Mouse (Mus musculus) megakaryocyte-erythroid progenitor cell, adult 5-6 weeks (primary cell): ENCODE measurements around the gene Angpt4. TPM values are rescaled to one million over a fixed set of nuclear protein-coding genes. Genes with fewer than 3 reads are reported as not detected.

Experiments used
- ATAC-seq: replicated peaks from 2 replicates; pipeline ENCODE4 v1.8.0; 2016; ENCODE audit warnings: mild to moderate bottlenecking, inconsistent platforms; ENCODE audit not compliant: severe bottlenecking, poor library complexity, low FRiP score, low TSS enrichment
- total RNA-seq, 2 experiments: library from RNA; stranded (forward) in 1 of 2; stranded (reverse) in 1 of 2; fragments of 200-1000, 215-1000 nt in 1 of 2; fragments of >200 nt in 1 of 2; fragmentation: Nextera tagmentation in 1 of 2; gene quantifications; 2 replicates each; pipeline ENCODE4 v1.2.3; 2014 to 2017

Angpt4 gene
- total RNA-seq, 2 experiments from 2014 or later: not detected

DNA sequence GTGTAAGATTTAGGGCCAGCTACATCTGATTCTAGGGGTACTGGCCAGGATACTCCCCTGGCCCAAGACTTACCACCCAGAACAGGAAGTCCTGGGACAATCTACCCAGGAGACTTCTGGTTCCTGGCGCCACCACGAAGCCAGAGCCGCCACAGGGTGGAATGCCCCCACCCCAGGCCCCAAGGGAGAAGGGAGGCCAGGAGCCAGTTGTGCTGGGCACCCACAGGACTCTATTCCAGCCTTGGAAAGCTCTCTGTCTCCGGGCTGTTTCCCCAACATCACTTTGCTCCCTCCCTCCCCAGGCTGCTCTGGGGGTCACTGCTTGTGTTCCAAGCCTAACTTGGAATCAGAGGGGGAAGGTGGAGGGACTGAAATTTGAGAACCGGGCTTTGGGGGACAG is 512 bp upstream of the Angpt4 start:
- ATAC-seq: no peak

DNA sequence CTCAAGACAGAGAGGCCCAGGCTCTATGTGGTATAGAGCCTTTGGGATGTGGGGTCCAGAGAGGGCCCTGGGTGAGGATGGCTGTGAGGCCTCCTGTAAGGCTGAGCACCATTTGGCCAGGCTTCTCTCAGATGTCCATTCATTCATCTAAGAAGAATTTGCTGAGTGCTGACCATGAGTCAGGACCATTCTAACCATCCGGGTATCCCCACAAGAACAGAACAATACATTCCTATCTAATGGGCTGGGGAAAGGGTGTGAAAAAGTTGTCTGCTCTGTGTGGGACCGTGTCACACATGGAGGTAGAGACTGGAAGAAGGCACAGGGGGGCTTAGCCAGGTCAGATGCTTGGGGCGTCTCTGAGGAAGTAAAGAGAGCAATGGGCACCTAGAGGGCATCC is 741 bp downstream of the Angpt4 start:
- no peak for ATAC-seq

DNA sequence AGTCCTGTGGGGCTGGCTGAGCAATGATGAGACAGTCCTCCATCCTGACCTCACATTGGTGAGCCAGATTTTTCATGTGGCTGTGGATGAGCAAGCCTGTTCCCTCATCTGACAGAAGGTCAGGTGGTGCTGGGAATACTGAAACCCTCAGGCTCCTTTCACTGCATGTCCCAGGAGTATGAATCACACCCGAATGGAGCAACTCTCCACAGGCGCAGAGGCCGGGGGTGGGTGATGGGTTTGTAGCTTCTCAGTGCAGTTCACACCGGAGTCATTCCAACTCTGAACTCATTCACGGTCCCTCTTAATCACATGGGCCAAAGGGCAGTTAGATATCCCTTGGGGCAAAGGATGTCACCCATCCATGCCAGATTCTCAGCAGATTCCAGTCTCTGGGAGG is 3.1 kb downstream of the Angpt4 start:
- no peak for ATAC-seq

DNA sequence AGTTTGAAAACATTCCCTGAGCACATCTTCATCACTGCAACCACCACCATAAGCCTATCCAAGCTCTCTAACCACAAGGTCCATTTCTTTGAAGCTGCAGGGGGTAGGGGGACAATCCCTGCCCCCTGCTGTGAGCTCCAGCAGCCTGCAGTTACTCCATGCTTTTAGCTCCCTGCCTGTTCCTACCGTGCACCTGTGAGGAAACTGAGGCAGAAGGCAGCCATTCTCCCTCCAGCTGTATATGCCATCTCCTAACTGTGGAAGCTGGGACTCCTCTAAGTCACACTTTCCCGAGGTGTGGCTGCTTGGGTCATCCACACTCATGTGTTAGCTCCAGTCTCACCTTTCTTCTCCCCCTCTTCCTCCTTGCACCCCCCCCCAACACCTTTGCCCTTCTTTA is 4.1 kb downstream of the Angpt4 start:
- ATAC-seq: no peak

DNA sequence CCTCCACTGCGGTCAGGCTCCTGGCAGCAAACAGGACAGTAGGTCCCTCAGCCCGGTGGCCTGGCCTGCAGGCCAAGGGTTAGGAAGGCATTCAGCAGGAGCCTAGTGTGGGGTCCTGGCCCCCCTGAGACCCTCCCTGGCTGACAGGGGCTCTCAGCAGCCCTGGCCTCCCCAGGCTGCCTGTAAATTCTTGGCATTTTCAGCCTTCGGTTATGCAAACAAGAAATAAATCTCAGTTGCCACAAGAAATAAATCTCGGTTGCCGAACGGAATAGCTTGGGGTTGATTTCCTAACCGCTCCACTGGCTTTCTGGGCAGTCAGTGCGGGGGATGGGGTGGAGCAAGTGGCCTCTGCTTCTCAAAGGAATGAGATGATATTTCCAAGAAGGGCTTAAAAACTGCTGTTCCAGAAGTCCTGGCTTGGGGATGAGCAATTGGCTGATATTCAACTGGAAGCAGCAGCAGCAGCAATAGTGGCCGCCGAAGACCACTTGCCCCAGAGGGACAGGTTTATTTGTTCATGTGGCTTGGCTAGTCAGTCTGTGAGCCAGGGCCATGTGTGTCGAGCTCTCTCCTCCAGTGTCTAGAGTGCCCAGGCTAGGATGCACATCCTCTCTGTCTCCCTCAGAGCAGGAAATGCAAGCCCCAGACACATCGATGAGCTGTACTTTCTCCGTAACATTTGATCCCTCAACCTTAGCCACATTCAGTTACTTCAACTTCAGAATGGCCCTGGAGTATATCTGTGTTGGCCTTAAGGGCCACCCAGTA is 5.2 kb downstream of the Angpt4 start:
- no peak for ATAC-seq

DNA sequence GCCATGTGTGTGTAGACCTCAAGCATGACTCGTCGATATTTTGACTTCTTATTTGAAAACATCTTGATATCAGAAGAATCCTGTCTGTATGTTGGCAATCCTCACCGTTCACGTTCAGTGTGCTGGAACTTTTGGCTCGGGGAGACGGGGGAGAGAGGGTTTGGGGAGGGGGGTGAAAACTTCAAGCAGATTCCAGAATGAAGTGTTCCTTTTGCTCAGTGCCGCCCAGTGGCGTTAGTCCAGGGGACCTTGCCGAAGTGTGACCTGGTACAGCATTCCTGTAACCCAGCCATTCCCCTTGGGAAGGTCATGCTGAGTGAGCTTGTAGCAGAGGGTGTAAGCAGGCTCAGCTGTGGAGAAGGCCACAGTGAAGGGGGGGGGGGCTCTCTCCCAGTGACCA is 8.1 kb downstream of the Angpt4 start:
- ATAC-seq: no peak

DNA sequence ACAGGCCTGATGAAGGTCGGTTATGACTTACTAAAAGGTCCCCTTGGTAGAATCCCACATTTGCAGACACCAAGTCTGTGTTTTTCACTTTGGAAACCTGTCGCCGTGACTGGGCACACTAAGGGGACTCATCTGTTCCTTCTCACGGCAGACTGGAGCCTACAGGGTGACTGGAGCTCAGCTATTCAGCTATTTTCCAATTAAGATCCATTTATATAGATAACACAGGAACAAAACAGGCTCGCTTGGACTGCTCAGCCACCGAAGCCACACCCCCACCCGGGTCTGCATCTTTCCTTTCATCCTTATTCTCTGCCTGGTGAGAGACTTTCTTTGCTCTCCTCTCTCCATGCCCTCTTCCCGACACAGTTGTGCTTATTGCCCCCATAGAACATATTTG is 10.1 kb downstream of the Angpt4 start:
- no peak for ATAC-seq

DNA sequence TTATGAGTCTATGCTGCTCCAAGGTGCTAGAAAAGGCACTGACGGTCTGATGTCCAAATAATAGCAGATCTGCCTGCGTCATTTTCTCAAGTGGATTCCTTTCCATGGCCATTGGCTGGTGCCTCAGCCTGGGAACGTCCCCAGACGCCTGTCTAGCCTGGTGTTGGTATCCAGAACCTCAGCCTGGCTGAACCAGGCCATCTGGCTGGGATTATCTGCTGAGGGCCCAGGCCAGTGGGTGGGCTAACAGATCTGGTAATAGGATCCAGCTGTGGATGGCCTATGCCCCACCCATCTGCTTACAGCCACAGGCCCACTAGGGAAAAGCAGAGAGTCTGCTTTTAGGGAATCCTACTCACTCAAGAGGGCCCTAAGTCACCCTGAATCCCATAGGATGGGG is 10.6 kb downstream of the Angpt4 start:
- ATAC-seq: no peak

DNA sequence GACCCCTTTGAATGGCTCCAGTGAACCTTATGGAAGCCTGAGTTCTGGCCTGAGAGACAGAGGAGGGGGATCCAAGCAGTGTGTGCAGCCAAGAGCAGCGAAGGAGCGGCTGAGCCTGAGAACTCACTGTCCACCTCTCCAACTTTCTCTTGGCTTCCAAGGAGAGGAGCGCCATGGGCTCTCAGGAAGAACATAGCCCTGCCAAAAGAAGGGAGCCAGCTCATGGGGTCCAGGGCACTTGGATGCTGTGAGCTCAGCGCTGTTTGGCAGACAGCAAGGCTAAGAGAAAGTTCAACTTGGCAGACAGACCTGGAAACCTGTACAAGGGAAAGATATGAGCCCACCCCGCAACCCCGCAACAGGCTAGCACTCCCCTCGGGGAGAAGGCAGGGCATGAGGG is 13.3 kb downstream of the Angpt4 start:
- ATAC-seq: no peak

DNA sequence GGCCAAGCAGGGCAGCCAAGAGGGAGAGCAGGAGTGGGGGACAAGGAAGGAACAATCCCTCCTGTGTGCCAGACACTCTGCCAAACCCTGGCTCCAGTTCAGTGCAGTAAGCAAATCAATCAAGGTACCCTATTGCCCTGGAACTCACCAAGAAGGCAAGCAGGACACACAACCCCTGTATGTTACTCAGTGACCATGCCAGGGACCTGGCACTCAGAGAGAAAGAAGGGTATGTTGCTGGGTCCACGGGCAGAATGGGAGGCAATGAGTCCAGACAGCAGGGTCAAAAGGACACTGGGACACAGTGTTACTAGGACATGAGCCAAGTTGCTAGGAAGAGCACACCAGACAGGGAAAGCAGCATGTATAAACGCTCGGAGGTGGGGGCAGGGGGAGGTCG is 14.7 kb downstream of the Angpt4 start:
- no peak for ATAC-seq

DNA sequence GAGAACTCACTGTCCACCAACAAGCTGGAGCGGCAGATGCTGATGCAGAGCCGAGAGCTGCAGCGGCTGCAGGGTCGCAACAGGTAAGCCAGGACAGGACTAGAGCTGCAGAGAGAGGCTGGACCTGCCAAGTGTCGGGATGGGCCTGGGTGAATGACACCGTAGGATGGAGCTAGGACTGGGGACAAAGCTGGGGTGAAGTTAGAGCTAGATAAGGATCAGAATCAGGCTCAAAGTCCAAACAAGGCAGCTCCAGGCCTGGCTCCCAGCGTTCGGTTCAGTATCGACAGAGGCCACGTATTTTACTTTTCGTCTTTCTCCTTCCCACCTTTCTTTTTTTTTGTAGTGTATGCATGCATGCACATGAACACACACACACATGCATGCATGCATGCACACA is 16.1 kb downstream of the Angpt4 start:
- ATAC-seq: no peak

DNA sequence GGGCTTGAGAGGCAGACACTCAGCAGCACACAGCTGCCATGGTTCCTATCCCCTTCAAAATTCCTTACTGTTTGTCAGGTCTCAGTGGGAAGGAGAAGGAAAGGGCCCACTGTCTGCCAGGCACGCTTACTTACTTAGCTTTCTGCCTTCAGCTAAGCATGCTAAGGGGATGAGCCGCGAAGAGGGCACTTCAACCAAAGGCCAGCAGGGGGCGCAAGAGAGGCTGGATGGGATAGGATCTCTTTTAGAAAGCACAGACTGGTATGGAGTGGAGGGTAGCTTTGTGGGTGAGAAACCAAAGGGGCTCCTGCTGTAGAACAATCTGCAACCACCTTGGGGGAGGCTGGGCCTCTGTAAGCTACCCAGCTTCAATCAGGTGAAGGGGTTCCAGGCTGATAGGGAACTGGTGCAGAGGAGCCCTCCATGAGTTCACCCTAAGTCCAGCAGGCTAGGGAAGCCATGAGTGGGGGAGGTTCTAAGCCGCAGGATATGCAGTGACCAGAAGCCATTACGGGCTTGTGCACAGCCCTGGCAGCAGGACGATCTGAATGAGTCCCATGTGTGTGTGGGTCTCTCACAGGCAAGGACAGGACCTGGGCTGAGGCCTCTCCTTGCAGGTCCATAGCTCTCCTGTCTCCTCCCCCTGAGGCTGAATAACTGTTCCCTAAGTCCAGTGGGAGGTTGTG is 19.5 kb downstream of the Angpt4 start:
- ATAC-seq: peak; percentile 84

DNA sequence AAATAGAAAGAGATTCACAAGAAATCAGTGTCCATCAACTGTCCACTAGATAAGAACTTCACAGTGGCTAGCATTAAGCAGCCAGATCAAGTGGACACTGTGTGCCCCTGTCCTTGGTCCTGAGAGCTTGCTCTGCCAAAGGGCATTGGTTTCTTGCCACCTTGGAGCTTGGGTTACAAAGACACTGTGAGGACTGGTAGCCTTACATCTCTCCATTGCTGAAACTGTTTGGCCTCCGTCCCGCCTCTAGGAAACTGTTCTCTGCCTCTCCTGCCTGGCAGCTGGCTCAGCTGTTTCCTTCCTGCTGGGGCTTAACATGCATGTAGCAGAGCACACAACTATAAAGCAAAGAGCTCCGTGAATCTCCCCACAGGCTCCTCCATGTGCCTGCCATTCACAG is 26.9 kb downstream of the Angpt4 start:
- ATAC-seq: no peak

DNA sequence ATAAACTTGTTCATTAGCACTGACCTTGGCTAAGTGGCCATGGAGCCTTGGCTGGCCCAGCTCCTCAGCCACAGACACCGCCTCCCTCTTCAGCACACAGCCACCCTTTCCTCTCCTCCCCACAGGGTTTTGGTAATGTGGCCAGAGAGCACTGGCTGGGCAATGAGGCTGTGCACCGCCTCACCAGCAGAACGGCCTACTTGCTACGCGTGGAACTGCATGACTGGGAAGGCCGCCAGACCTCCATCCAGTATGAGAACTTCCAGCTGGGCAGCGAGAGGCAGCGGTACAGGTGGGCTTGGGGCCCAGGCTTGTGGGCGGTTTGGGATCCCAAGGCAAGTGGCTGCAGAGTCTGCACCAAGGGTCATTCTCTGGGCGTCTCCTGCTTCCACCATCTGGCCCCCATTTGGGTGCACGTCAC is 27.8 kb downstream of the Angpt4 start:
- ATAC-seq: no peak

DNA sequence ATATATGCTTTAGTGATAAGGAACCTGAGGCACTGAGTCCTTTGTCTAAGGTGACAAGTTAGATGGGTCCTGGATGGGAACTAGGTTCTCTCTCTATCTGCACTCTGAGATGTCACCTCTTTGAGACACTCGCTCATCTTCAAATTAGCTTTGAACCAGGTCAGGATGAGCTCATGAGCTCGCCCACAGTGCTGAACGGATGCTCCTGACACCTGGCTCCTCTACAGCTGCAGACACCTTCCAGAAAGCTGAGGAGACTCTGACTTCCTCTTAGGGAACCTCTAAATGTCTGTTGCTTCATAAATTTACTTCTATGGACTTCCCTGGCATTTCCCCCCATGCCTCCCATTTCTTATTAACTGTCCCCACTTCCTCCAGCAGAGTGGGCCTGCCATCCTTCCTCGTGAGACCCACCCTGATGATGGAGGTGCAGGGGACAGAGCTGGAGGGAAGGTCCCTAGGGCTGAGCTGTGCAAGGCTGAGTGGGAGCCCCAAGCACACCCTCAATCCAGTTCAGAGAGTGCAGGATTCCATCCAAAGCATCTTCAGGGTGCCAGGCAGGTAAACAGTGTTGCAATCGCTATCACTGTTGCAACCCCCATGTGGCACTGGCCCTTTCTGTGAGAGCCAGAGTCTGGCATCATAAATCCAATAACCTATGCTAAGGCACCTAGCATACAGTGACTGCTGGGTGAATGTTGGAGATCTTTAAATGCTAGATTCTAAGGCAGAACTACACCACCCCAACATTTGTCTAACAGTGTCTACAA is 28.8 kb downstream of the Angpt4 start:
- no peak for ATAC-seq

DNA sequence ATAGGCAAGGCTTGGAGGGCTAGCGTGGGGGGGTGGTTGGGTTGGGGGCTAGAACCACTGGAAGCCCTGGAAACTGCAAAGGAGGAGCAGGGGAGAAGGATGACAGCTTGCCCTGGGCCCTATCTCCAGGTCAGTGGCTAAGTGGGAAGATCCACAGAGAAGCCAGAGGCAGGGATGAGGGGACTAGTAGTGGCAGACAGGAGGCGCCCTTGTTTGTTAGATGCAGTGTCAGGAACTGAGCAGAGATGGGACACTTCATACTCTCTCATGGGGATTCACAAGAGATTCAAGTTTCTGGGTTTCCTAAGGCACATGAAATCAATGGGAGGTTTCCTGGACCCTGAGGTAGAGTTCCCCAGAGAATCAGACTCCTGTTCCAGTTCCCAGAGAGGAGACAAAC is 30.3 kb downstream of the Angpt4 start:
- ATAC-seq: no peak

DNA sequence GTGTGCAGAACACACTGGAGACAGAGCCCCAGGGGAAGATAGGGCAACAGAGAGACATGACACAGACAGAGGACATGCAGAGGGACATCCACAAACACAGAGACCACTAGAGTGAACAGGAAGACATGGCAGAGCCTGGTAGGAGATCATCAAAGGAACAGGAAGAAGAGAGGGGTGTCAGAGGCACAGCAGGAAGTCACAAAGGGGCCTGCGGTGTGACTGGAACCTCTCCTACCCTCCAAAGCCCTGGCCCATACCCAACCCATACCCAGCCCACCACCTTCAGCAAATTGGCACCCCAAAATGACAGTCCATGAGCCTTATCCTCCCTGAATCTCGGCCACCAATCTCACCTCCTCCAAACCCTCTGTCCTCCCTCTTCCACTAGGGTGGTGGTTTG is 33.1 kb downstream of the Angpt4 start:
- no peak for ATAC-seq

DNA sequence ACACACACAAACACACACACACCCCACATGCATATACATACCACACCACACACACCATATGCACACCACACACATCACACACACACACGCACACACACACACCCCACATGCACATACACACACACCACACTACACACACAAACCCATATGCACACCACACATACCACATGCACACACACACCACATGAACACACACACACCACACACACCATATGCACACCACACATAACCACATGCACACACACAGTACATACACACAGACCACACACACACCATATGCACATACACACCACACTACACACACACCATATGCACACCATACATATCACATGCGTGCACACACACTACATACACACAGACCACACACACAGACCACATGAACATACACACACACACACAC is 36.6 kb downstream of the Angpt4 start:
- no peak for ATAC-seq

DNA sequence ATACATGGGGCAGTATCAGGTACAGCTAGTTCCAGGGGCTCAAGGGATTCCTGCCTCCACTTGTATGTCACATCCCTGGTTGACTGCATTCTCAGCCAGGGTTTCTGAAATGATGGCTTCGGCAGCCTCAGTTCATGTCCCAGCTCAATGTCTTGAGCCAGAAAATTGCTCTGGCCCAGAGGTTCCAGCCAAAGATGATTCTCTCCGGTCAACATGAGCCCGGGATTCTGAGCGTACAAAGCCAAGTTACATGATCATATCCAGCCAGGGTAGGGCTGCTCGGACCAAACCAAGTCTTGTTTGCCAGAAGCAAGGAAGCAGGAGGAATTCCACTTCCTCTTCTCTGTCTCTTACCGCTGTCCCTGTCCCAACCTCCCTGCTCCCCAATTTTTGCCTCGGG is 37.3 kb downstream of the Angpt4 start:
- no peak for ATAC-seq

DNA sequence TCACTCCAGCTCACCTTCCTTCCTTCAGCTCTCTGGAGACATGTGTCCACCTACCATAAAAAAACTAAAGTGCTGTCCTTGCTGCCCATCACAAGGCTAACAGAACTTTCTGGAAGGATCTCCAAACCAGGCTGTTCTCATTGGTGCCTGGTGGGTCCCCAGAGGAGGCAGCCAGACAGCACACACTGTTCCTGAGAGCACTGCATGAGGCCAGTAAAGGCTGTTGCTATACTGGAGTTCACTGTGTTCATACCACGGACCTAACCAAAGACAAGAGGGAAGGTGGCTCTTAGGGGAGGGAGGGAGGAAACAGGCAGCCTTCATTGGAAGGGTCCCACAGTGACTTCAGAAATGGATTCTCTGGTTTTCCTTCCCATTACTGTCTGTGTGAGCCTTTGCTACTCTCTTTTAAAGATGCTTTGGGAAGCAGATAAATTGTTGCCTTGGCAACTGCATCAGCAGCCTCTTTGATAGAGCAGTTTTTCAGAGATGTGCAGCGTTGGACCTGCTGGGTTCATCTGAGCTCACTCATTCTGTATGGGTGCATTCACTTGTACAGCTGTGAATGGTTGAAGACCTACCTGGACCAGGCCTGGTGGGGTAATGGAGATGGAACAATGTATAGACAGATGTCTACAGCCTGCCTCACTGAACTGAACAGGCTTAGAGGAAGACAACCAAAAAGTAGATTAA is 38.2 kb downstream of the Angpt4 start:
- ATAC-seq: no peak
